Mouse (Mus musculus) testis, adult 2 months (tissue): ENCODE results near the gene C1s1.

Experiments
- CTCF ChIP-seq: fragments of 200-500 bp; IDR thresholded peaks from 2 replicates; pipeline ENCODE4 v1.5.1; 2012; ENCODE audit warnings: low read depth, mild to moderate bottlenecking, inconsistent platforms, low read length, moderate library complexity; ENCODE audit not compliant: control insufficient read depth, insufficient read depth, insufficient replicate concordance
- POLR2A ChIP-seq: fragments of 200-500 bp; IDR thresholded peaks from 2 replicates; pipeline ENCODE4 v1.6.1; 2012; ENCODE audit warnings: low read depth, mild to moderate bottlenecking, inconsistent platforms, low read length, moderate library complexity; ENCODE audit not compliant: control insufficient read depth

DNA sequence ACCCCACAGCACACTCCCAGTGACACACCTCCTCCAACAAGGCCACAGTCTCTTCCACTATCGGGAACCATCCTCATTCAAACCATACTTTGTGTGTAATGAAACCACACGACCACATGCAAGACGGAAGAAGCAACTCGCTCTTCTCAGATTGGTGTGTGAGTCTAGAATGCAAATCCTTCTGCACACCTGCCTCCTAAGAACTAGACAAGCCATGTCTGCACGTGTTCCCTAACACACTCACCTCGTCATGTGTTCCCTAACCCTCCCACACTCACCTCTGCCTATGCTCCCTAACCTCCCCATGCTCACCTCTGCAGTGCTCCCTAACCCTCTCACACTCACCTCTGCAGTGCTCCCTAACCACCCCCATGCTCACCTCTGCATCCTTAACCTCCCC, 50.7 kb downstream of the C1s1 start:
- TF ChIP-seq POLR2A (no peak), CTCF (no peak)
